Mouse (Mus musculus): ENCODE data around the gene Ppp2r5a. TPM values are rescaled to one million over a fixed set of nuclear protein-coding genes. Genes with fewer than 3 reads are reported as not detected.

Ppp2r5a gene
- polyA plus RNA-seq, 1 experiment from 2014 or later, result 20.6 TPM

DNA sequence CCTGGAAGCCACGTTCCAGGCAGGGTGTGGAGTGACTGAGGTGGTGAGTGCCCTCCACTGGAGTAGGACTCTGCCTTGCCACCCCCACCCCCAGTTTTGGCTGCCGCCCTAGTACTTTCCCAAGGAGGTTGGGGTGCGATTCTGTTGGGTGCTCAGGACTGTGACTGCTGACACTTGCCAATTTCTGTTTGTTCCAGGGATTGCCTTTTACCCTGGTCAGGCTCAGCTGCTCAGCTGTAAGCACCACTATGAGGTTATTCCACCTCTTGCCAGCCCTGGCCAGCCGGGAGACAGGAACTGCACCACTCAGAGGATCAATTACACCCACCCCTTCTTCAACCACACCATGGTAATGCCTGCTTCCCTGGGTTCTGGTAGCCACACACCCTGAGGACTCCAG, 62.5 kb downstream of the Ppp2r5a start:
- WGBS, result 89% methylated on average over 4 of the region's 4 CpGs
- no peak overlapping the region for H3K4me3 ChIP-seq

DNA sequence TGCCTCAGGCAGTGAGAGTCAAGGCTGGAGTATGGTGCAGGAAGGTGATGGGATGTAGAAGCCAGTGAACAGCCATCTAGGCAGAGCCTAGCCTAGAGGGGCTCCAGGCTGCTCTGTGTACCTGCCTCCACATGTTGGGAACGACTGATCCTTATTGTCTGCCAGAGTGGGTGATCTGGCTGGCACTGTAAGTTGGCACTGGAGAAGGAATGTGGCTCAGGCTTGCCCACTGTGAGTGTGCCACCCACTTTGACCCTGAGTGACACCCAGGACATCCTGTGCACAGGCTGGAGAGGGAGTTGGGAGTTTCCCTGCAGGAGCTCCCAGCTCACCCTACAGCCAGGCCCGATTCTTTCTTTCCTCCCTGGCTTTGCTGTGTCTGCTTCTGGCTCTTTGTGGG, 63.2 kb downstream of the Ppp2r5a start:
- ATAC-seq (ENCODE audit: insufficient number of reproducible peaks, low FRiP score, low TSS enrichment, low read depth), result no peak
- Histone ChIP-seq H3K4me1 (no peaks in the 10 kb centered on the region), H3K36me3 (peaks cover 65% of the 10 kb centered on the region), H3K27ac (no peak overlapping the region), H3K27me3 (no peaks in the 10 kb centered on the region), H3K9ac (no peak overlapping the region), H3K4me3 (no peak overlapping the region), H3K4me2 (no peak overlapping the region), H3K9me3 (no peaks in the 10 kb centered on the region)
- WGBS, result 77% methylated on average over 2 of the region's 2 CpGs

More for the DNA sequence above, 62.5 kb downstream of the Ppp2r5a start:
- no peak for ATAC-seq (ENCODE audit: insufficient number of reproducible peaks, low FRiP score, low TSS enrichment, low read depth)
- Histone ChIP-seq H3K27ac (no peak overlapping the region), H3K36me3 (peaks cover 69% of the 10 kb centered on the region), H3K9me3 (no peaks in the 10 kb centered on the region), H3K4me1 (no peaks in the 10 kb centered on the region), H3K9ac (no peak overlapping the region), H3K27me3 (no peaks in the 10 kb centered on the region), H3K4me2 (no peak overlapping the region)

DNA sequence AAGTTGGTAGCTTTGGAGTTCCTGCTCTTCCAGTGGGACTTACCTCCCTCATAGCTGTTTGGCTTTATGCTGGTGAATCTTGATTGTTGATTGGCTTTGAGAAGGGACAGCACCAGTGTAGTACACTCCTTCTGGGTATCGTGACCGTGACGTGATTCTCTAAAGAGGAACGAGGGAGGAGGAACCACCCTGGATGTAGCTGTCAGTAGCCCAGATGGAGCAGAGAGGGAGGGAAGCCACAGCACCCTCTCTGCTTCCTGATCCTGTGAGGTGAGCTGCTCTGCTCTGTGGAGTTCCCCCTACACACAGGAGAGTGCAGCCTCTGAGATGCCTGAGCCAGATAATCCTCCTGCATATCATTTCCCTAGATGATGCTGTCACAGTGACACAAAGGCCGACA, 68.6 kb downstream of the Ppp2r5a start:
- H3K9me3 ChIP-seq, result no peaks in the 10 kb centered on the region
- H3K4me2 ChIP-seq, result no peak overlapping the region
- H3K9ac ChIP-seq, result no peak overlapping the region
- 79% methylated on average over 5 of the region's 5 CpGs for WGBS
- no peak overlapping the region for H3K4me3 ChIP-seq
- ATAC-seq (ENCODE audit: insufficient number of reproducible peaks, low FRiP score, low TSS enrichment, low read depth), result no peak
- peaks cover 40% of the 10 kb centered on the region for H3K36me3 ChIP-seq
- no peaks in the 10 kb centered on the region for H3K27me3 ChIP-seq
- H3K27ac ChIP-seq, result no peak overlapping the region
- no peaks in the 10 kb centered on the region for H3K4me1 ChIP-seq

DNA sequence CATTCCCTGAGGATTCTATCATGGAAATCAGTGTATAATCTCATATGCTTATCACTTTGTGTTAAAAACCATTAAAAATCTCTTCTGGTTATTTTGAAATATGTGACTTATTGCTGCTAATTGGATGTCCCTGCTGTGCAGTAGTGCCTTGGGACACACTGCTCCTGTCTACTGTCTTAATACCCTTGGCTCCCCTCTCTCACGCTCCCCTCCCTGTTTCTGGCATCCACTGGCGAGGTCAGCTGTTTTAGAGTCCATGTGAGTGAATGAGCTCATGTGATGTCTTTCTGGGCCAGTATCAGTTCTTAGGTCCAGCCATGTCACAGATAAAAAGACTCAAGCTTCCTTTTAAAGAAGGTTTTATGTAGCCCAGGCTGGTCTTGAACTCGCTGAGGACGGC, 72.7 kb downstream of the Ppp2r5a start:
- no peaks in the 10 kb centered on the region for H3K9me3 ChIP-seq
- no peak overlapping the region for H3K4me2 ChIP-seq
- 81% methylated on average over 4 of the region's 4 CpGs for WGBS
- H3K36me3 ChIP-seq, result peaks cover 20% of the 10 kb centered on the region
- no peak overlapping the region for H3K27ac ChIP-seq
- H3K4me3 ChIP-seq, result no peak overlapping the region
- no peak for ATAC-seq (ENCODE audit: insufficient number of reproducible peaks, low FRiP score, low TSS enrichment, low read depth)
- no peak overlapping the region for H3K9ac ChIP-seq
- H3K27me3 ChIP-seq, result no peaks in the 10 kb centered on the region
- peaks cover 27% of the 10 kb centered on the region for H3K4me1 ChIP-seq

DNA sequence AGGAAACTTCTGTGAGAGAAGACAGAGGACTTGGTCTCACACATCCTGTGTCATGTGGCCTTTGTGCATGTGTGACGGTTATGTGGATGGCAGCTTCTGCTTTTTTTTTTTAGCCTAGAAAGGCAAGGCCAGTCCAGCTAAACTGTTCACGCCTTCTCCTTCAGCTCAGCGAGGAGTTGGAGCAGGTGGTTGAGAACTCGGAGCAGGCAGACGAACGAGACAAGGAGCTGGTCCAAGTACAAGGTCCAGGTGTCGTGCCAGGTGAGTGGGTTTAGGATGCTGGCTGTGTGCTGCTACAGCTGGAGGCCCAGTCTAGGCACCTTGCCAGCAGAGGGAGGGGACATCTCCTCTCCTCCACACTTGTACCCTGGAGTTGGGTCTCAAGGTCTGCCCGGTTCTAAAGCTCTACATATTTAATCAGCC, 75.0 kb downstream of the Ppp2r5a start:
- Histone ChIP-seq H3K27ac (no peak overlapping the region), H3K4me2 (no peak overlapping the region), H3K9ac (no peak overlapping the region), H3K4me3 (no peak overlapping the region), H3K4me1 (peaks cover 27% of the 10 kb centered on the region), H3K27me3 (no peaks in the 10 kb centered on the region), H3K9me3 (no peaks in the 10 kb centered on the region), H3K36me3 (peaks cover 17% of the 10 kb centered on the region)
- 61% methylated on average over 8 of the region's 8 CpGs for WGBS
- ATAC-seq (ENCODE audit: insufficient number of reproducible peaks, low FRiP score, low TSS enrichment, low read depth), result no peak

DNA sequence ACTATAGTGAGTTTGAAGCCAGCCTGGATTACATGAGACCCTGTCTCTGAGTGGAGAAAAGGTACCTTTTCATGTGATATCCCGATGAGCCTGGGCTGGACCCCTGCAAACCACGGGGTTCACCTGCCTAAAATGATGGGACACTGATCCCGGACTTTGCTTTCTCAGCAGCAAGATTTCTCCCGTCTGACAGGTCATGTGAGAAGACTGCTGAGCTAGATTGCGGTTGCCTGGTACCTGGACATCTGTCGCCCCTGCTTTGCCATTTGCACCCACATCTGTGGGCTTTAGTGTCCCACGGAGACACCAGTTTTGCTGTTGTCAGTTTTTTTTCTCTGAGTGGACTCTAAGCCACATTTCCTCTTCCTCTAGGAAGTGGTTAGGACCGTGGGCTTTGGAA, 75.8 kb downstream of the Ppp2r5a start:
- WGBS, result 83% methylated on average over 8 of the region's 8 CpGs
- no peak overlapping the region for H3K9ac ChIP-seq
- H3K4me3 ChIP-seq, result no peak overlapping the region; the same call in 1 of the 2 replicates
- peaks cover 10% of the 10 kb centered on the region; the same call in 1 of the 2 replicates for H3K36me3 ChIP-seq
- H3K4me1 ChIP-seq, result peaks cover 27% of the 10 kb centered on the region
- no peak overlapping the region for H3K27ac ChIP-seq
- no peaks in the 10 kb centered on the region for H3K27me3 ChIP-seq
- no peak for ATAC-seq (ENCODE audit: insufficient number of reproducible peaks, low FRiP score, low TSS enrichment, low read depth)
- no peaks in the 10 kb centered on the region for H3K9me3 ChIP-seq
- H3K4me2 ChIP-seq, result peak overlapping the region; percentile 82; the same call in 1 of the 2 replicates

DNA sequence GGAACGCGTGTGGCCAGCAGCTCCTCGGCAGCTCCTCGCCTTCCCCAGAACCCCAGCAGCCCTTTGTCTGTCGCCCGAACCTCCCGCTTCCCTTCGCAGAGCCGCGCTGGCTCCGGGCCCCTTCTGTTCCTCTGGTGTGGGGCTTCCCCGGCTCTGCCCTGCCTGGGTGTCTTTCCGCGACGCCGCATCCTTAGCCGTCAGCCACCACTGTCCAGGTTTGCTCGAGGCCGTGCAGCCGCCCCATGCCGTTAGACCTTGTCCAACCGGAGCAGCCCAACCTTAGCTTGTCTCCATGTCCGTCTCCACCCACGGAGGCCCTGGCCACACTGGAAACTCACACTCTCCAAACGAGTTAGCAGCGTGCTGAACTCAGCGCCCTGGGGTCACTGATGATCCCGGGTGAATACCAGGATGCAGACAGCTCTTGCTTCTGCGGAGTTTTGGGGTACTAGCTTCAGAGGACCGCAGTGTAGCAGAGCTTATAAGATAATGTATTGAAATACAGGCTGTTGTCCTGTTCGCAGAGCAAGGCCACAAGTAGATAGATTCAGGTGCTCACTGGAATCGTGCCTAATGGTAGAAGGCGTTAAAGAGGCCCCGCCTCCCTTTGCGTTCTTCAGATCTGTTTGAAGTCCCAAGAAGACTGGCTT, 76.7 kb downstream of the Ppp2r5a start:
- Histone ChIP-seq H3K4me3 (peak overlapping the region; percentile 86), H3K27ac (peak overlapping the region; percentile 69), H3K36me3 (peaks cover 5% of the 10 kb centered on the region; the same call in 1 of the 2 replicates), H3K9me3 (no peaks in the 10 kb centered on the region), H3K9ac (peak overlapping the region; percentile 55), H3K4me1 (peaks cover 27% of the 10 kb centered on the region), H3K27me3 (no peaks in the 10 kb centered on the region), H3K4me2 (peak overlapping the region; percentile 82)
- ATAC-seq (ENCODE audit: insufficient number of reproducible peaks, low FRiP score, low TSS enrichment, low read depth), result peak; percentile 75
- under 1% methylated on average over 35 of the region's 35 CpGs for WGBS

DNA sequence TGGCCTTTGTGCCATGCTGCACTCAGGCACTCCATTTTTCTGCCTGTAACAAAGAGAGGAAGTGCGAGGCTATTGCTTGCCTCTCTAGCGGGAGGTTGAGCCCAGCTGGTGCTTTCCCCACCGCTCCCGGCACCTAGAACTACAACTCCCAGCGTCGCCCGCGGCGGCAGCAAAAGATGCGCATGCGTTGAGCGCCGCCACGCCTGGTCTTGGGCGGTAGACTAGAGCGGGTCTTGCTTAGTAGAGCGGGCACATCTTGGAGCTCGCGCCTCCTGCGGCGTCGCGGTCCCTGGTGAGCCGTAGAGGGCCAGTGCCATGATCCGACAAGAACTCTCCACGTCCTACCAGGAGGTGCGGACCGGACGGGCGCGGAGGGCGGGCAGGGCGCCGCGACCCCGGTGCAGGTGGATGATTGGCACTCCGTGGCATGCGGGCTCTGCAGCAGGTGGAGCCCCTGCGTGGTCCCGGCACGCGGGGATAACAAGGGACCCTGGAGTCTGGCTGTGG, 77.3 kb downstream of the Ppp2r5a start, which contains the start of gene Tmem206:
Tmem206 (plus strand) TSS at position 187 of the 507 bp plus-strand sequence.
- ATAC-seq (ENCODE audit: insufficient number of reproducible peaks, low FRiP score, low TSS enrichment, low read depth), result peak; percentile 84
- H3K27me3 ChIP-seq, result no peaks in the 10 kb centered on the region
- peak within 1 kb of the TSS; percentile 69 for H3K27ac ChIP-seq
- H3K9me3 ChIP-seq, result no peaks in the 10 kb centered on the region
- peaks cover 27% of the 10 kb centered on the region for H3K4me1 ChIP-seq
- under 1% methylated on average over 41 of the region's 42 CpGs for WGBS
- peak within 1 kb of the TSS; percentile 86 for H3K4me3 ChIP-seq
- H3K36me3 ChIP-seq, result 0 out of 2 replicates have a peak, but pooled peaks cover 3% of the 10 kb centered on the region
- peak within 1 kb of the TSS; percentile 82 for H3K4me2 ChIP-seq
- peak within 1 kb of the TSS; percentile 55 for H3K9ac ChIP-seq

DNA sequence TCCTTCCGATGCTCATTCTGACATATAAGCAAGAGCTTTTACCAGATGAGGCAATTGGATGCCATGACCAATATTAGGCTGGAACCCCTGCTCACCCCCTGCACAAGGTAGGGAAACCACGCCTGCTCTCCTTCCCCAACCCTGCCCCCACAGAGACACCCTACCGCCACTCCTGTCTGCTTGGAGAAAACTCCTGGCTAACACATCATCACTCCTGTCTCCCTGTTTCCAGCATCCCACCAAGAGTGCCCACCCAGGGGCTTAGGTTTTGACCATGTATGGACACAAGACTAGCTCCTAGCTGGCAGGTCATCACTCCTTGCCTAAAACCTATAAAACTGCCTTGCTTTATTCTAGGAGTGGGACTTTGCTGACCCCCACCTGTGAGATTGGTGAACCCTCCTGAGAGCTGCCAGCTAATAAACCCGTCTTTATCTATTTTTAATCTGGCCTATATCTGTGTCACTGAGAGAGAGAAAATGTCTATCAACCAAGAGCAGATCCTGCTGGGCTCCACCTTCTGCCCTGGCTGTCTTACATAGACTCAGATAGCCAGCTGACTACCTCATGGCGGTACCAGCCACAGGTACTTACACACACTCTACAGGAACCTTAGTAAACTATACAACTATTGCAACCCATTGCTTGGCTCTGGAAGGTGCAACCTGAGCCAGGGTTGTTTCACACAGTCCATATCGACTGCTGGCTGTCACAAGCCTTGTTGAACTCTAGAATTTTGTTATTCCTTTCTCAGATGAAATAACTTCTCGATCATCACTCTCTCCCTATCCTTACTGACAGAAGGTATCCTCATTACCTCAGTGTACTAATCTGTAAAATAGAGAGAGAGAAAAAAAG, 78.1 kb downstream of the Ppp2r5a start:
- H3K4me1 ChIP-seq, result peaks cover 27% of the 10 kb centered on the region
- H3K4me3 ChIP-seq, result peak overlapping the region; percentile 86; the same call in 1 of the 2 replicates
- peak overlapping the region; percentile 82 for H3K4me2 ChIP-seq

DNA sequence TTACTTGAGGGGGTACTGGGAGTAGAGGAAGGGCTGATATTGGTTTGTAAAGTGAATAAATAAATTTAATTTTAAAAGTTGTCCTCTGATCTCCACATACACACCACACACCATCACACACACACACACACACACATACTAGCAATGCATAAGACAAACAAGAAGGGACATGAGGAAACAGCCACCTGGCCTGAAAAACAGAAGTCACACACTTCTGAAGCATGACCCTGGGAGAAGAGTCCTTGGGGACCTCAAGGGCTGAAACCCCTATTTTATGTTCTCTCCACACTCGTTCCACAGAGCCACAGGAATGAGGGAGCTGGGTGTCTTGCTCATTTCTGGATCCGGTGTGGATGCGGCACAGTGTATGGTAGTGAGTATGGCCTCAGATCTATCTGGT, 79.7 kb downstream of the Ppp2r5a start:
- Histone ChIP-seq H3K4me3 (no peak overlapping the region), H3K36me3 (0 out of 2 replicates have a peak, but pooled peaks cover 2% of the 10 kb centered on the region), H3K4me2 (no peak overlapping the region), H3K27ac (no peak overlapping the region), H3K9ac (no peak overlapping the region), H3K4me1 (peaks cover 30% of the 10 kb centered on the region), H3K27me3 (no peaks in the 10 kb centered on the region), H3K9me3 (no peaks in the 10 kb centered on the region)
- ATAC-seq (ENCODE audit: insufficient number of reproducible peaks, low FRiP score, low TSS enrichment, low read depth), result no peak
- WGBS, result 91% methylated on average over 3 of the region's 3 CpGs

More for the DNA sequence above, 78.1 kb downstream of the Ppp2r5a start:
- no peak for ATAC-seq (ENCODE audit: insufficient number of reproducible peaks, low FRiP score, low TSS enrichment, low read depth)
- no peak overlapping the region; the same call in 1 of the 2 replicates for H3K27ac ChIP-seq
- 0 out of 2 replicates have a peak, but pooled peaks cover 3% of the 10 kb centered on the region for H3K36me3 ChIP-seq
- H3K9ac ChIP-seq, result no peak overlapping the region
- no peaks in the 10 kb centered on the region for H3K9me3 ChIP-seq
- 85% methylated on average over 7 of the region's 7 CpGs for WGBS
- H3K27me3 ChIP-seq, result no peaks in the 10 kb centered on the region

DNA sequence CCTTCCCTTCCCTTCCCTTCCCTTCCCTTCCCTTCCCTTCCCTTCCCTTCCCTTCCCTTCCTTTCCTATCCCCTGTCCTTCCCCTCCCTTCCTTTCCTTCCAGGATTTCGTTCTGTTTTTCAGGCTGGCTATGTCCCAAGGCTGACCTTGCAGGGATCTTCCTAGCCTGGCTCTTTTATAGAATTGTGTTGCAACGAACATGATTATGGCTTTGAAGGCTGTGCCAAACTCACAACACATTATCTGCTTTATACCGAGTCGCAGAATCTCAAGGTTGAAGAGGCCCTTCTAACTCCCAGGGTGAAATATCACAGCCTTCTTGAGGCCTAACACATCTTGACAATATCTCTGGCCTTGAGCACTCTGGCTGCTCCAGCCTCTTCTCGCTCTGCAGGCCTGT, 84.4 kb downstream of the Ppp2r5a start:
- ATAC-seq (ENCODE audit: insufficient number of reproducible peaks, low FRiP score, low TSS enrichment, low read depth), result no peak
- H3K9ac ChIP-seq, result no peak overlapping the region
- 53% methylated on average over 5 of the region's 5 CpGs for WGBS
- H3K36me3 ChIP-seq, result no peaks in the 10 kb centered on the region
- H3K4me1 ChIP-seq, result peaks cover 16% of the 10 kb centered on the region
- no peaks in the 10 kb centered on the region for H3K27me3 ChIP-seq
- no peak overlapping the region for H3K4me3 ChIP-seq
- no peaks in the 10 kb centered on the region for H3K9me3 ChIP-seq
- no peak overlapping the region for H3K4me2 ChIP-seq
- H3K27ac ChIP-seq, result peak overlapping the region; percentile 14; the same call in 1 of the 2 replicates
